Comparison of ENCODE assay signal across 9 mouse cellular contexts in the genomic region with DNA sequence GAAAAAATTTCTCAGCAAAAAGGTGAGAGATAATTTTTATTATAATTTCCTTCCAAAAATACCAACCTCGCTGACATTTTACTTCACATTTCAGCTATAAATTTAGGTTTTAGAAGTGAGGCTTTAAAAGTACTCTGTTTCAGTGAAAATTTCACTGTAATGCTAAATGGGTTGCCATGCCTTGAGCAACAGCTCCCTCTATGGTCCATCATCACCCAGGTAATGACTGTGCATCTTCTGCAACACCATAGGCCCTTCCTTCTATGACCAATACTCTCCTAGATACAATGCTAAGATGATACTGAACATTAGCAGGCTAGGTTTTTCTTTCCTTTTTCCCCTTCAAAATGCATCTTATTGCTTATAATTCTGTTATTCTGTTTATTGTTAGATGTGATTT.
DNase-seq lines count a peak whose midpoint lies in the region; ATAC-seq and TF ChIP-seq lines count a peak whose summit lies in the region.
"Had no signal": no experiment of that assay in that cellular context is flagged by ENCODE, and none has a peak within 500 bp of the region (broad histone marks: within the 10 kb centered on the region; RNA-seq: fewer than 3 reads in every experiment).

No protein-coding gene starts in this region.

- DNase-seq in adrenal gland, postnatal 10 days: peak; percentile 11
- DNase-seq in adrenal gland, postnatal 25 days: no peak
- DNase-seq in 3T3-L1 (ENCODE audit: low read depth, low spot score): peak; percentile 49
- DNase-seq in cerebellum, postnatal 36 days: peak; percentile 50 to 59
- peak; percentile 59 to 90 for DNase-seq in frontal cortex, postnatal 36 days (ENCODE audit: low spot score in 2 of 2)
- peak; percentile 65 to 69 for DNase-seq in left cerebral cortex, adult 2 months (ENCODE audit: extremely low spot score in 1 of 2, low spot score in 2 of 2)
- DNase-seq in retina, postnatal 1 day: peak; percentile 54

- peak overlapping the region; percentile 83 for H3K27ac ChIP-seq in left cerebral cortex, adult 2 months
- H3K27ac ChIP-seq: macrophage had no signal

- intact Hi-C loops in left cerebral cortex, adult 2 months (cut with DNase I): loop anchor here (5.0 to 10.0 kb wide), 2 partner anchors 983 to 1115 kb away; no protein-coding TSS in a partner anchor

- H3K4me3 ChIP-seq in left cerebral cortex, adult 2 months: no peak overlapping the region

- TF ChIP-seq CTCF in left cerebral cortex, adult 2 months (IDR thresholded peaks at IDR 0.05): peak; percentile 87

- ATAC-seq in erythroid progenitor cell, adult 5-6 weeks (replicated peaks; ENCODE audit: low FRiP score, poor library complexity, severe bottlenecking): no peak
